23 mouse cellular contexts compared by ENCODE assay signal in the genomic region with DNA sequence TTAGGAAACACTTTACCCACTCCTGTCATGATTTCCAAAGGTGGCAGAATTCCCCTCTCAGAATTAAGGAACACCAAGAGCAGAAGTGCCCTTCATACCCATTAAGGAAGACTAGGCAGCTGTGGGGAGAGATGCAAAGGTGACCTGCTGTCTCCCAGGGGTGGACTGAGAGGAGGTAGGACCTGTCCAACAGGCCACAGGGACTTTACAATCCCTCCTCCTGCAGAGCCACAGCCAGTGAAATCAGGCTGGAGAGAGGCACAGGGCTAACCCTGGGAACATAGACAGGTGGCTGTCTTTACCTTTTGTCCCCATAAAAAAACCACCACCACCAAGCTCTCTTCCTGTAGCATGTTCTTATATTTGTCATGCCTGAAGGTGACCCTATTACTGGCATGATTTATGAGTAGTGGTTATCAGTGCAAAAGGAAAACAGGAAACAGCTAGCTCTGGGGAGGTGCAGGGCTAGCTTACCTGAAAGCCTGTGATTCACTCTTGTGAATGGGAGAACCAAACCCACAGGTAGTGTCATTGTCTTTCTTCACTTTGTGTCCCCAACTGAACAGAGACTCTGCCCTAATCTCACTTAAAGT. TPM values are rescaled to one million over a fixed set of nuclear protein-coding genes. Genes with fewer than 3 reads are reported as not detected.
DNase-seq lines count a peak whose midpoint lies in the region; ATAC-seq and TF ChIP-seq lines count a peak whose summit lies in the region.
"Had no signal": no experiment of that assay in that cellular context is flagged by ENCODE, and none has a peak within 500 bp of the region (broad histone marks: within the 10 kb centered on the region; RNA-seq: fewer than 3 reads in every experiment).

No protein-coding gene starts in this region.

- no peak for TF ChIP-seq CTCF in gastrocnemius, adult 2 months (IDR thresholded peaks at IDR 0.05)
- no peak for TF ChIP-seq CTCF in kidney, postnatal 0 days (IDR thresholded peaks at IDR 0.05; ENCODE audit: low read depth)
- TF ChIP-seq CTCF in bone marrow, adult 2 months (IDR thresholded peaks at IDR 0.05; ENCODE audit: control insufficient read depth, insufficient read depth, low read length), result no peak

- H3K4me1 ChIP-seq in kidney, postnatal 0 days (replicated peaks; ENCODE audit: insufficient read depth, low read length), result peaks cover 10% of the 10 kb centered on the region; the same call in 1 of the 2 replicates
- H3K4me1 ChIP-seq in bone marrow, adult 2 months (ENCODE audit: control insufficient read depth, insufficient read depth, low read length), result peaks cover 4% of the 10 kb centered on the region
- H3K4me1 ChIP-seq: embryonic facial prominence, embryonic 10.5 days had no signal

- no peaks in the 10 kb centered on the region for H3K79me2 ChIP-seq in myocyte (ENCODE audit: control insufficient read depth, insufficient read depth)

- no peaks in the 10 kb centered on the region for H3K27me3 ChIP-seq in kidney, postnatal 0 days (ENCODE audit: insufficient read depth, low read length)
- H3K27me3 ChIP-seq in myocyte (ENCODE audit: control insufficient read depth, insufficient read depth, insufficient read length), result no peaks in the 10 kb centered on the region
- H3K27me3 ChIP-seq: Patski had no signal

- no peak overlapping the region; the same call in 1 of the 2 replicates for H3K4me2 ChIP-seq in kidney, postnatal 0 days (ENCODE audit: low read length)
- peak overlapping the region; percentile 73 for H3K4me2 ChIP-seq in myocyte (ENCODE audit: low read depth)

- no peak overlapping the region for H3ac ChIP-seq in myocyte (ENCODE audit: control insufficient read depth, insufficient read length)

- H3K27ac ChIP-seq in gastrocnemius, adult 2 months, result no peak overlapping the region
- H3K27ac ChIP-seq in kidney, postnatal 0 days, result peak overlapping the region; percentile 42
- H3K27ac ChIP-seq in bone marrow, adult 2 months (ENCODE audit: control insufficient read depth, insufficient read depth, low read depth, low read length, poor library complexity), result peak overlapping the region; percentile 82
- H3K27ac ChIP-seq: embryonic facial prominence, embryonic 10.5 days; heart, embryonic 10.5 days; liver, embryonic 14.5 days had no signal

- TF ChIP-seq POLR2A in bone marrow, adult 2 months (IDR thresholded peaks at IDR 0.05; ENCODE audit: borderline replicate concordance, control insufficient read depth, low read depth, low read length), result no peak
- TF ChIP-seq POLR2A in myocyte (IDR thresholded peaks at IDR 0.05; ENCODE audit: insufficient read length, low read depth), result no peak

- DNase-seq in gastrocnemius, adult 2 months, result no peak
- DNase-seq in gastrocnemius, postnatal 4 days (ENCODE audit: low spot score in 2 of 2), result no peak
- no peak for DNase-seq in kidney, postnatal 0 days (ENCODE audit: low spot score)
- DNase-seq in kidney, adult 8-10 months, result no peak
- no peak for DNase-seq in cerebellum, postnatal 25 days
- DNase-seq in right cerebral cortex, postnatal 36 days (ENCODE audit: low spot score in 2 of 2), result no peak
- DNase-seq: cerebellum, postnatal 14 days; midbrain, embryonic 14.5 days; right cerebral cortex, postnatal 14 days; thymus, postnatal 4 days had no signal

- 0 out of 2 replicates have a peak, but pooled peaks have one; percentile 34 for ATAC-seq in kidney, postnatal 0 days (replicated peaks; ENCODE audit: low FRiP score, low read depth)
- ATAC-seq: forebrain, embryonic 16.5 days; Patski had no signal

- no peaks in the 10 kb centered on the region for H3K9me3 ChIP-seq in kidney, postnatal 0 days (replicated peaks; ENCODE audit: low read length)
- H3K9me3 ChIP-seq: embryonic facial prominence, embryonic 10.5 days; heart, embryonic 10.5 days had no signal

- H3K4me3 ChIP-seq in gastrocnemius, adult 2 months, result peak overlapping the region; percentile 64
- H3K4me3 ChIP-seq in kidney, postnatal 0 days (replicated peaks; ENCODE audit: low read depth, low read length), result no peak overlapping the region
- H3K4me3 ChIP-seq in bone marrow, adult 2 months (replicated peaks; ENCODE audit: control insufficient read depth, low read depth, low read length), result peak overlapping the region; percentile 68
- no peak overlapping the region for H3K4me3 ChIP-seq in myocyte
- H3K4me3 ChIP-seq: embryonic facial prominence, embryonic 10.5 days; erythroblast, embryonic 14.5 days; heart, embryonic 10.5 days had no signal

- H3K9ac ChIP-seq in kidney, postnatal 0 days (ENCODE audit: low read depth, low read length), result no peak overlapping the region
- H3K9ac ChIP-seq: liver, embryonic 14.5 days had no signal

- H3K36me3 ChIP-seq in kidney, postnatal 0 days (ENCODE audit: insufficient read depth, low read length), result no peaks in the 10 kb centered on the region
- no peaks in the 10 kb centered on the region for H3K36me3 ChIP-seq in myocyte (ENCODE audit: control insufficient read depth, insufficient read depth)
- H3K36me3 ChIP-seq: embryonic facial prominence, embryonic 10.5 days; heart, embryonic 10.5 days had no signal

- intact Hi-C loops in gastrocnemius, adult 2 months (cut with DNase I), result no loop called here

TF ChIP-seq in myocyte, 11 proteins besides CTCF, POLR2A, EP300 and RAD21:
- TF ChIP-seq USF1 (IDR thresholded peaks at IDR 0.05; ENCODE audit: low read depth) (no peak), MYOG (IDR thresholded peaks at IDR 0.05; ENCODE audit: control insufficient read depth in 1 of 3, insufficient read depth in 1 of 3, insufficient read length in 2 of 3, low read depth in 2 of 3) (no peak), E2F4 (IDR thresholded peaks at IDR 0.05; ENCODE audit: insufficient read depth) (no peak), SRF (IDR thresholded peaks at IDR 0.05; ENCODE audit: control insufficient read depth, insufficient read length, low read depth) (no peak), MYOD1 (IDR thresholded peaks at IDR 0.05; ENCODE audit: control insufficient read depth in 1 of 3, insufficient read length in 2 of 3, low read depth in 2 of 3) (no peak), CEBPB (IDR thresholded peaks at IDR 0.05; ENCODE audit: insufficient read depth, poor library complexity, severe bottlenecking) (no peak), REST (IDR thresholded peaks at IDR 0.05; ENCODE audit: insufficient read depth, insufficient read length) (no peak), TCF12 (IDR thresholded peaks at IDR 0.05; ENCODE audit: insufficient read depth, poor library complexity, severe bottlenecking) (no peak), POLR2AphosphoS2 (IDR thresholded peaks at IDR 0.05; ENCODE audit: insufficient read length, low read depth) (no peak), MAX (IDR thresholded peaks at IDR 0.05; ENCODE audit: low read depth) (no peak), TCF3 (IDR thresholded peaks at IDR 0.05; ENCODE audit: insufficient read length, low read depth) (no peak)

RNA-seq across cellular contexts. Expression of a gene that starts 1.4 kb away (rescaled TPM):
- 1 to 10 TPM; 3.7 to 4.0 TPM for total RNA-seq in gastrocnemius, adult 2 months (2021)
- total RNA-seq in gastrocnemius, postnatal 4 days (2021), result 10 to 100 TPM; 30.5 to 49.2 TPM
- 18.5 and 18.7 TPM in 2 replicates for polyA plus RNA-seq in kidney, postnatal 0 days (2015; fragmentation: Nextera tagmentation; extraction: Ambion mirVana)
- 42.2 and 91.9 TPM in 2 replicates for polyA plus RNA-seq in bone marrow, adult 2 months (2011; ENCODE audit: insufficient read depth, insufficient read length, low replicate concordance, missing spikeins)
- polyA plus RNA-seq in myocyte (2012; fragmentation: generic; extraction: Trizol), result 85.1 TPM
- polyA plus RNA-seq: erythroblast, embryonic 14.5 days; hindbrain, embryonic 11.5 days had no signal

RNA-seq across cellular contexts. Expression of a gene that starts 47.0 kb away (rescaled TPM):
- not detected for total RNA-seq in gastrocnemius, adult 2 months (2021)
- under 1 TPM in 1 of 2 experiments, not detected in 1; 0.83 TPM for total RNA-seq in gastrocnemius, postnatal 4 days (2021)
- not detected in 2 replicates for polyA plus RNA-seq in kidney, postnatal 0 days (2015; fragmentation: Nextera tagmentation; extraction: Ambion mirVana)
- polyA plus RNA-seq in bone marrow, adult 2 months (2011; ENCODE audit: insufficient read depth, insufficient read length, low replicate concordance, missing spikeins), result not detected in 2 replicates
- polyA plus RNA-seq in myocyte (2012; fragmentation: generic; extraction: Trizol), result not detected
- total RNA-seq: gastrocnemius, adult 8-10 months had no signal
- polyA plus RNA-seq: embryonic facial prominence, embryonic 10.5 days; erythroblast, embryonic 14.5 days; forebrain, embryonic 16.5 days; heart, embryonic 10.5 days; hindbrain, embryonic 11.5 days; liver, embryonic 14.5 days; midbrain, embryonic 14.5 days; neural tube, embryonic 11.5 days; Patski; testis, adult 2 months had no signal

RNA-seq across cellular contexts. Expression of a gene that starts 47.8 kb away (rescaled TPM):
- total RNA-seq in gastrocnemius, adult 2 months (2021), result 1 to 10 TPM; 5.2 to 8.5 TPM
- total RNA-seq in gastrocnemius, postnatal 4 days (2021), result 10 to 100 TPM; 24.8 to 26.7 TPM
- 19.4 and 25.8 TPM in 2 replicates for polyA plus RNA-seq in kidney, postnatal 0 days (2015; fragmentation: Nextera tagmentation; extraction: Ambion mirVana)
- 9.0 and 9.2 TPM in 2 replicates for polyA plus RNA-seq in bone marrow, adult 2 months (2011; ENCODE audit: insufficient read depth, insufficient read length, low replicate concordance, missing spikeins)
- 22.4 TPM for polyA plus RNA-seq in myocyte (2012; fragmentation: generic; extraction: Trizol)

RNA-seq across cellular contexts. Expression of a gene that starts 48.4 kb away (rescaled TPM):
- 1 to 10 TPM; 1.6 to 2.3 TPM for total RNA-seq in gastrocnemius, adult 2 months (2021)
- total RNA-seq in gastrocnemius, postnatal 4 days (2021), result 1 to 10 TPM in 1 of 2 experiments, under 1 TPM in 1; 0.29 to 1.1 TPM
- not detected in 2 replicates for polyA plus RNA-seq in kidney, postnatal 0 days (2015; fragmentation: Nextera tagmentation; extraction: Ambion mirVana)
- not detected in 2 replicates for polyA plus RNA-seq in bone marrow, adult 2 months (2011; ENCODE audit: insufficient read depth, insufficient read length, low replicate concordance, missing spikeins)
- polyA plus RNA-seq in myocyte (2012; fragmentation: generic; extraction: Trizol), result 0.08 TPM
- total RNA-seq: left cerebral cortex, postnatal 25 days had no signal
- polyA plus RNA-seq: embryonic facial prominence, embryonic 10.5 days; erythroblast, embryonic 14.5 days; forebrain, embryonic 16.5 days; heart, embryonic 10.5 days; hindbrain, embryonic 11.5 days; midbrain, embryonic 14.5 days; neural tube, embryonic 11.5 days; testis, adult 2 months had no signal

Comparison
In these comparisons a context has a peak if more than half of its experiments do, and no peak if none do; other contexts are left out.
1. H3K4me3 ChIP-seq: peak in gastrocnemius, adult 2 months (single experiment) and bone marrow, adult 2 months (single experiment); none in kidney, postnatal 0 days (single experiment) and myocyte (single experiment).